Mouse (Mus musculus) gastrocnemius, postnatal 4 days (tissue): ENCODE results near the gene Adam12. TPM values are rescaled to one million over a fixed set of nuclear protein-coding genes. Genes with fewer than 3 reads are reported as not detected.

Experiments
- DNase-seq, 2 experiments: peaks; one replicate each; pipeline ENCODE4 v3.0.0; 2021 to 2022; ENCODE audit warnings: low spot score in 2 of 2, mixed read lengths in 2 of 2
- total RNA-seq, 2 experiments: library from RNA; stranded (reverse); gene quantifications; 2 replicates each; pipeline ENCODE4 v1.2.3; 2021

Adam12 gene
- total RNA-seq, 2 experiments from 2014 or later: 39.4 to 41.8 TPM

DNA sequence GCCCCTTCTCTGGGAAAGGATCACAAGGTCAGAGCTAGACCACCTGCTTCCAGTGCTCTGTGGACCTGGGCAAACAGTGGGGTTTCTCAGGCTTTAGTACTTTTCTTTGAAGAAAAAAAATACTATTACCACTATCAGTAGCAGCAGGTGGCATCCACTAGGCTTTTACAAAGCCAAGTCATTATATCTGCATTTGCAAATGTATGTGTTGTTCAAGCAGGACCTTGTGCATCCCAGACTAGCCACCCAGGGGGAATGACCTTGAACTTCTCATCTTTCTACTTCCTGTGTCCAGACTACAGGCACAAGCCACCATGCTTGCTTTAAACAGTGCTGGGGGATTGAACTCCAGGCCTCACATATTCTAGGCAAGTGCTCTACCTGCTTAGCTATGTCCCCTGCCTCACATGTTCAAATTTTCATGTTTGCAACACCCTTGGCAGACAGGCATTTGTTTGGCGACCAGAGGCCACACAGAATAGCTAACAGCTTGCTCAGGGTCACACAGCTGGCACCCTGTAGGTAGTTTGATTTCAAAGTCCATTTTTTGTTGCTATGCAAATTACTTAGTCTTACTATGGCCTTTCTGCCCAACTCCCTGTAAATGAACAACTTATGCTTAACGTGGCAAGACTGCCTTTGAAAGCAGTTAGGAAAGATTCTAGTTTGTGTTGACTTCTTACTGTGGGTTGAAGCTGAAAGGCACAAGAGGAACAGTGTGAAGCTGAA lies 209.6 kb downstream of the Adam12 start:
- DNase-seq: no peak

DNA sequence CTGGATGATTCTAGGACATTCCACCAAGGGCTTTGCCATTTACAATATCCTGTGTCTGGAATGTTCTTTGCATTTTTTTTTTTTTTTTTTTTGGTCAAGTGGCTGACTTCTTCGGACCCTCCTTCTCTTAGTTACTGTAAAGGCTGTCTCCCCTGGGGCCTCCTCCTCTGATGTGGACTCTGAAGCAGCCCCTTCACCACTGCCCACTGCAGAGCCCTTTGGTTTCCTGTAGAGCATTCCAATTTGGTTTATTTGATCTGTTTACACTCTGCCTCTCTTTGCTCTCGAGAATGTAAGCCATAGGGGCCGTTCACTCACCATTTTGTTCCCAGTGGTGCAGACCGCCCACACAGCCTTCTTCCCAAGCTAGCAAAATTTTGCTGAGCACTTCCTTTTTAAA lies 216.7 kb downstream of the Adam12 start:
- no peak for DNase-seq

GRCm38 (mm10) chr7:134014733-134015132 lies 217.2 kb downstream of the Adam12 start:
- DNase-seq: no peak

- no peak for DNase-seq
Measured at GRCm38 (mm10) chr7:134009157-134009556, 222.8 kb downstream of the Adam12 start.

GRCm38 (mm10) chr7:134007942-134008361 lies 224.0 kb downstream of the Adam12 start:
- DNase-seq: no peak

DNA sequence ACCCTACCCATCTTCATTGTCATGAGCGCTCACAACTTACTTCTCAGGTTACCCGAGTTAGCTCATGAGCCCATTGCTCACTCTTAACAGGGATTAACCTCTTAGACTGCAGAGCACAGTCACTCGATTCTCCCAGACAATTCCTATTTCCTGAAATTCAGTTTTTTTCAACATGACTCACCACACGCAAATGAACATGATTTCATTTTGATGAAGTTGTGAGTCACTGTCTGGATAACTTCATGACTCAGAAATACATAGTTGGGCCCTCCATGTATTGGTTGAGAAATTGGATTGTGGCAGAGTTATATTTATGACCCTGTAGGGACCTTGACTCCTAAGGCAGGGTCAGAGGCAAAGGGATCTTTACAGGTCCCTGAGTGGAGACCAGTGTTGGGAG lies 230.4 kb downstream of the Adam12 start:
- DNase-seq: no peak

- no peak for DNase-seq
Measured at GRCm38 (mm10) chr7:133990930-133991329, 241.0 kb downstream of the Adam12 start.

- DNase-seq: no peak
Measured at GRCm38 (mm10) chr7:133988356-133988755, 243.6 kb downstream of the Adam12 start.

GRCm38 (mm10) chr7:133986201-133986600 lies 245.7 kb downstream of the Adam12 start:
- no peak for DNase-seq

DNA sequence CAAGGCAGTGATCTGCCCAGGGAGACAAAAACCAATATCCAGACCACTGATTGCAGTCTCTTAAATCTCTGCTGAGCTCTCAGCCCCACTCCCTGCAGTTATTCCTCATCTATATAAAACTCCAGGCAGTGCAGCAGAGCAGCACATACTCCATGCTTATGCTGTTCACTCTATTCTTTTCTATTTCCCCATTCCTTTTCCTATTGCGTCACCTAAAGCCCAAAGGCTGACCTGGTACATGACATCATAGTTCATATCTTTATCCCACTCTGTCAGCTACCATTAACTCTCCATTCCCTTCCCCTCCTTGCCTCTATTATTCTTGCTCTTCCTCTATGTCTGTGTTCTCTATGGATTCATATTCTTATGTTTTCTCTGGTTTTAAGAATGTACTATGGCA lies 246.3 kb downstream of the Adam12 start:
- no peak for DNase-seq

DNA sequence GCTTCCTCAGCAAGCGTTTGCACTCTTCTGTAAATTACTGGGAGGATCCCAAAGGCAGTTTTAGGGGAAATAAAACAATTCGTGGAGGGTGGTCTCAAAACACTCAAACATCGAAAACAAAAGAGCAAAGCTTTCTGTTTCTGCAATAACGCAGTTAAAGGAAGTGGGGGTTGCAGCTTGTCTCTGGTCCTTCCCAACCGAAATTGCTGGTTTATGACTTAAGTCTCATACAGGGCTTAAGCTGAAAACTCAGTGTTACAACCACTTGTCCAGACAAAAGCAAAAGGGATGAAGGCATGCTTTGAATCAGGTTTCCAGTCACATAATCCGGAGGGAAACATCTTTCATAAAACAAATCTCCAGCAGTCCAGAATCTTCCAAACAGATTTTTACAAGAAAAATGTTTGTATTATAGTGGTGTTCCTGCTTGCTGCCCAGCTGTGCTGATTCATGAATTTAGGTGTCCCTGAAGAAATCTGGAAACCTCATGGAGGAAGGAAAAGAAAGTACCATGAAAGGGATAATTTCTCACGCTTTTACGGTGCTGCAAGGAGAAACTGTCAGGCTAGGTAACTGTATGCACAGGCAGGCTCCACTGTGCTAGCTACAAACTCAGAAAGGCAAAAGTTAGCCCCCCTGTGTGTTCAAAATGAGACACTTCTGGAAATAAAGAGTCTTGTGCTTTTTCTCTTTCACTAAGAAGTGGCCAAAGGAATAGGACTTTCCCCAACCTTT lies 255.4 kb downstream of the Adam12 start:
- DNase-seq: no peak

- no peak for DNase-seq
Measured at GRCm38 (mm10) chr7:133971086-133971485, 260.9 kb downstream of the Adam12 start.

- no peak for DNase-seq
Measured at GRCm38 (mm10) chr7:133970407-133970806, 261.5 kb downstream of the Adam12 start.

GRCm38 (mm10) chr7:133967906-133968305 lies 264.0 kb downstream of the Adam12 start:
- no peak for DNase-seq

GRCm38 (mm10) chr7:133963501-133963900 lies 268.4 kb downstream of the Adam12 start:
- DNase-seq: no peak

- no peak for DNase-seq
Measured at GRCm38 (mm10) chr7:133959200-133959599, 272.7 kb downstream of the Adam12 start.

DNA sequence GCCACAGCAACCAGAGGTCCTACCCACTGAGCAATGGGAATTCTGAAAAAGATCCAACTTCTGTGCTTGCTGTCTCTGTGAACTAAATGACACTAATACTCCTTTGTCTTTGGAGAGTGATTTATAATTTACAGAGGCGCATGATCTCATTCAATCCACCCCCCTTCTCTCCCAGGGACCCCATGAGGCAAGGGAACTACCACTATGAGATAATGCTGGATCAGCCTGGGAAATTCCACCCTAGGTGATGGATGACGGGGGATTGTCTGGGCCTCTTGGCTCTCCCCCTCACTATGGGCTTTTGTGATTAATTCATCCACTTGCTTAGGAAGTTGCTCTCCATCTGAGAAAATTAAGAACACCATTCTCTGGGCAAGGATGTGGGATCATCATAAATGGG lies 274.1 kb downstream of the Adam12 start:
- DNase-seq: no peak

DNA sequence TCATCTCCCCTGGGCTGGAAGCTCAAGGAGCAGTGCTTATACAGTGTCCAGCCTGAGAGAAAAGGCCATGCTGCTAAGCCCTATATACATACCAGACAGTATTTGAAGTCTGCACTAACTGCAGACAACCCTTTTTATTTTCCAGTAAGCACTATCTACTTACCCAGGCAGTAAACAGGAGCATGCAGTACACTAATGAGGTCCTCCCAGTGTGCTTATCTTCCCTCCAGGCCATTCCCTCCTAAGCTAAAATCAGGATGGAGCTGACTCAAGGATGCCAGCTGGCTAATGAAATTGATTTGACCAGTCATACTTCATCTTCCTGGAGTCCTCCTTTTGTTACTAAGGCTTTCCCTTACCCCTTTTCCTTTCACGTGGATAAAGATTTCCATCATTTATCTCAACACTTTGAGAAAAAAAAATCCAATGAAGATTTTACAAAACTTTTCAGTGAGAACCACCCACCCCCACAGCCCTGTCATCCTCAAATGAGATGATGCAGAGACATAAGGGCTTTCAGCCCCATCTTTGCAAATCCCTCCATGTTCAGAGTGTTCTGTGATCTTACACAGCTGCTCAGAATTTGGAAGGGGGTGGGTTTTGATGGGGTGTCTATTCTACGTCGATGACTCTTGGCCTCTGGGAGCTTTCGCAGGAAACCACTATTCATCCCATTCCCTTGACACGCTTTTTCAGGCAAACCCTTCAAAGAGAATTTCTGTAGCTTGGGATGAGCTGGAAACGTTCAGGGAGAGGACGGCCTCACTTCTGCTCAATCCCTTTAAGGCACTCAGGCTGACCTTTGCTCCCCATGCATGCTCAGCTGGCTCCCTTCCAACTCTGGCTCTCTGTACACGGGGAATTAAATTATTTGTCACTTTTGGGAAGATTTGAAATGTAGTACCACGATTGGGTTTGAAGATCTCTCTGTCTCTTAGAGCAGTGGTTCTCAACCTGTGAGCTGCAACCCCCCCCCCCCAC lies 277.5 kb downstream of the Adam12 start:
- DNase-seq: no peak

- DNase-seq: no peak
Measured at GRCm38 (mm10) chr7:133951777-133952545, 280.0 kb downstream of the Adam12 start.

GRCm38 (mm10) chr7:133947360-133947759 lies 284.6 kb downstream of the Adam12 start:
- no peak for DNase-seq
